Mouse (Mus musculus) lung, postnatal 0 days (tissue): ENCODE measurements around the gene Gpr15.

Experiments used
- CTCF ChIP-seq: IDR thresholded peaks from 2 replicates; pipeline ENCODE4 v1.5.1; 2016; ENCODE audit warnings: antibody characterized with exemption, mild to moderate bottlenecking
- EP300 ChIP-seq: IDR thresholded peaks from 2 replicates; pipeline ENCODE4 v1.6.1; 2016; ENCODE audit warnings: antibody characterized with exemption, mild to moderate bottlenecking, control low read depth

GRCm38 (mm10) chr16:58751314-58751713 lies 32.4 kb upstream of the Gpr15 start:
- TF ChIP-seq CTCF: peak; percentile 73
- no peak for TF ChIP-seq EP300
